Mouse (Mus musculus) liver, adult (tissue): ENCODE measurements around the gene Gm17332.

Experiments used
- GATA4 ChIP-seq: IDR thresholded peaks from 2 replicates; pipeline ENCODE4 v1.6.1; 2014; ENCODE audit warnings: mild to moderate bottlenecking, low read length; ENCODE audit not compliant: insufficient replicate concordance

The Gm17332 gene

DNA sequence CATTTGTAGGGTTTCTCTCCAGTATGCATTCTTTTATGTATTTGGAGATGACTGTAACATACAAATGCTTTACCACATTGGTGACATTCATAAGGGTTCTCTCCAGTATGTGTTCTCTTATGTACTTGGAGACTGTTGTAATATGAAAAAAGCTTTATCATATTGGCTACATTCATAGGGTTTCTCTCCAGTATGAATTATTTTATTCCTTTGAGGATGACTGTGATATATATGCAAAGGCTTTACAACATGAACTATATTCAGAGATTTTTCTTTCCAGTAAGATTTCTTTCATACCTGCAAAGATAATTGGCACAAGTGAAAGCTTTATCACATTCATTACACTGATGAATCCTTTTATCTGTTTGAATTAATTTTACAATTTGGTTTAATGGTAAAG, at the start of gene Gm17332:
Gene Gm17332 (minus strand): TSS at position 101 of the 400 bp plus-strand sequence.
- no peak for TF ChIP-seq GATA4

DNA sequence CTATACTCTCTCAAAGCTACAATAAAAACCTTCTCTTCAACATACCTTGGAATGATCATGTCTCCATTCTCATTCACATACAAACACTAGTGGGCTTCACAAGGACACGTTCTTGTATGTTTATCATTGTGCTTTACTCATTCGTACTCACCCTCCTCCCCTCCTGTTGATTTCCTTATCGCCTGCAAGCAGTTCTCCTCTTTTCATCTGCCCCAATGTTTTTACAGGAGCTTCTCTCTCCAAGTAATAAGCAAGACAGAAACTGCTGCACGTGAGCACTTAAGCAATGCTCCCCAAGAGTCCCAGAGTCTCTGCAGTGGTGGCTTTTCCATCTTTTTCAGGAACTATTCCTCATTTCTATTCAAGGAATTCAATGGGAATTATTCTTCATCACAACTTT, 47.7 kb upstream of the Gm17332 start:
- TF ChIP-seq GATA4: no peak

DNA sequence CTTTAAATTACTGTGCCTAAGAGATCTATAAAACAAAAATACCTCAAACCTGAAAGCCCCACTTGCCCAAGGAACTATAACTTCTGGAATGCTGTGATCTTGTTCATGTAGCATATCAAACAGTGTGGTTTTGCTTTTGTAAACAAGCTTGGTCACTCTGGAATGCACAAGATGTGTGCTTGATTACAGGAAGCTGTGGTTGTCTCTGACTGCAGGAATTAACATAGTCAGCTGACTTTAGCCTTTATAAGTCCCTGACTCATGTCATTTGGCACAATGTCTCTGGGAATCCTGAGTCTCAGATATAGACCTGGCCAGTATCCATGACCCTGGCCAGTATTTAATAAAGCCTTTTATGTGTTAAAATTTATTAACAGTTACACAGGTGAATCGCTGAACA, 43.1 kb upstream of the Gm17332 start:
- TF ChIP-seq GATA4: no peak

DNA sequence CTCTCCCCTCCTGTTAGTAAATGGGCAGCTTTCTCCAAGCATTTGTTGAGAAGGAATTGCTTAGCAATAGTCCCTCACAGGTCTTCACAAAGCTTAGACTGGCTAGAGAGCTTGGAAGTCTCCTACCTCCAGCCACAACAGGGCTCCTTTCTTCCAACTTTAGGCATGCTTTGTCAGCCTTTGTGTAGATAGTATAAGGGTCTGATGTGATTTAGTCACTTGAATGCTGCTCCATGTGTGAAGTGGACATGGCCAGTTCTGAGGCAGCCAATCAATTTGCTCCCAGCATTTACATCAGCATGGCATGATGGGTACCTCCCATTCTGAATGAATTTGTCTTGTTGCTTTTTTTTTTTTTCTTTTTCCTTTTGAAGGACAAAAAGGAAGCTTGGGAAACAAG, 35.7 kb upstream of the Gm17332 start:
- TF ChIP-seq GATA4: no peak

DNA sequence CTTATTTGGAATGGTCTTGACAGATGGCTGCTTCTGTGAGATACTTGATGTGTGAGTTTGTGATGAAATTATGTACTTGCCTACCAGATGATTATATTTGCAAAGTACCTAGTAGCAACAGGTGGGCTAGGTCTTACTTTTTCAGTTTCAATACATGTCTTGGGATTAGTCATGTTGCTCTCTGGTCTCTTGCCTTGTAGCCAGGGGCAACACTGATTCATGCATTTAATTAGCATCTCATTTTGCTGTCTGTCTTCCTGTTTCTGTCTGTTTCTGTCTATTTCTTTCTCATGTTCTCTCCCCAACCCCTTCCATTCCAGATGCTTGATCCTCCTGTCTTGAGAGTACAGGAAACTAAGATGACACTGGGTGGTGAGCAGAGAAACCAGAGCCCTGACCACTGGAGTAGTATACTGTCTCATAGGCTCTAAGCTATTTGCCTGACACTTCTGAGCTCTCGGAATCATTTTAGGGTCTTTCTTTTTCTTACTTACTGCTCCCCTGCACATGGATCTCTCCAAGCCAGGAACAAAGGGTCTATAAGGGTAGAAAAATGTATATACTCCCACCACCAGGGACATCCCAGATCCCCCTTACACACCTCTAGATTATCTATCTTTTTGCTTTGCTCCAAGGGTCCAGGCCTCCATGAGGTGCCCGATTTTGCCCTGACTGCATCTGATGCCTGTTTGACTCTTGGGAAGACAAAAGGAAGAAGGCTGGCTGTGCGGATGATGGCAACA, 13.5 kb upstream of the Gm17332 start:
- no peak for TF ChIP-seq GATA4

DNA sequence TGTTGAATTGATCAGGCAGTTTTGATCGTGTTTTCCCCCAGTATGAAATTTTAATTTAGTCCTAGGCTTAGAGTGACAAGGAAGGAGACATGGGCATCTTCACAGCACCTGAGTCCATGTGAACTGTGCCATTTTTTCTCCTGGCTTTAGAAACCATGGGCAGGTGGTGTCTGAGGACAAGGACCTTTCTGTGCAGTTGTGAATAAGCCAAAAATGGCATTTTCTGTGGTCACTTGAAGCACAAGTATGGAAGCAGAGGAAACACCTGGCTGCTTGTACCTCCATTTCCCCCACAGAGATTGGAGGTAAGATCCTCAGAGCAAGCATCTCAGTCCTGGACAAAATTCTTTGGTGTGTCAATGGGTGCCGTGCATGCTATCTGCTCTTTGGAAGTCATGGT, 12.5 kb upstream of the Gm17332 start:
- TF ChIP-seq GATA4: no peak

DNA sequence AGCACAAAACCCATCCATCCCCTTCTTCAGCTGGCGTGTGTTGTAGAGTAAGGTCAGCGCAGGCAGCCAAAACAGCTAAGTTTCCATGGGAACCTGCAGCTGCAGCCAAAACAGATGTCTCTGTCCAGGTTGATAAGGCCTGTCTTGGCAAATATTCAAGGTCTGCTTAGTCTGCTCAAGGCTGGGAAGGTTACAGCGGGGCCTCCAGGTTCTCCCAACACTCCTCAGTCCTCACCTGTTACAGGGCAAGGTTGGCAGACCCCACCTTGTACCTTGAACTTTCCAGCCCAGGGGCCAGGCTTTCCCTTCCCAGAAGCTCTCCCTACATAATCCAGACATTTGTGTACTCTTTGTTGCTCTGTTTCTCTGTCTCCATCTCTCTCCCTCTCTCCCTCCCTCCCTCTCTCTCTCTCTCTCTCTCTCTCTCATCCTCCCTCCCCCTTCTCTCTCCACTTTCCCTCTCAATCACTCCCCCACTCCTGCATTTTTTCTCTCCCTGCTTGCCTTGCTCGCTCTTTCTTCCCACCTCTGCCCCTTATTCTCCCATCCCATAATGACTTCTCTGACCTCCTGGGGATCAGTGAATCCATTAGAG, 12.1 kb downstream of the Gm17332 start:
- TF ChIP-seq GATA4: no peak

DNA sequence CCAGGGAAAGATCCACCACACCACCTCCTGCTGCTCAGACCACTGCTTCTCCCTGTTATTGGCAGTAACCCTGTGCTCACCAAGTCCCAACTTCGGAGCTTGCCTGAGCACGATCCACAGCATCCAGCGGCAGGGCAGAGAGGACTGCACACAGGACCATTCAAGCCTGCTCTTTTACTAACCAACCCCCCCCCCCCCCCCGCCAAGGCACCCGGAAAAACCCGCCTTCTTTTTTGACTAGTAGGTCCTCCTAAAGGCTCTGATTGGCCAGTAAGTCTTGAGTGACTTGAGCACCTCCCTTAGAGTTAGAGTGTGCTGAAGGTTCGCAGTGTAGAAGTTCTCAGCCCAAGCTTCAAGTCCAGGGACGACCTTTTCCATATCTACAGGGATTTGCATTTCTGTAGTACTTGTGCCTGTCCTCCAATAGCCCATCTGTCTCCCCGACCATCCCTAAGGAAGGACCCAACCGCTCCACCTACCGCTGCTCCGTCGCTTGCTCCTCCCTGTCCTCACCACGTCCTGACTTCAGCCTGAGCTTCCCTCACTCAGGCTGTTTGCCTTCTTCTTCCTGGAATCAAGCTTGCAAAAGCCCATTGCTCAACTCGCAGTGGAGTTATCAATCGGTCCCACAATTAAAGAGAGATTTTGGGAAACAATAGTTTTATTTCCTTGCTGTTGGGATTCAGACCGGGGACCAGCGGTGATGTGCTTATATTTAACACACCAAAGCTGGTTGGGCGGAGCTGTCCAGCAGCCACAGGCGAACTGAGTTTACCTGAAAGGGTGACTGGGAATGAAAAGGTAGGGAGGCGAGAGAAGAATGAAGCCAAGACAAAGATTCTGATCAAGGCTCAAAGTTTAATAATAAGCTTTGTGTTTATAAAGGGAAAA, 12.9 kb downstream of the Gm17332 start:
- no peak for TF ChIP-seq GATA4

DNA sequence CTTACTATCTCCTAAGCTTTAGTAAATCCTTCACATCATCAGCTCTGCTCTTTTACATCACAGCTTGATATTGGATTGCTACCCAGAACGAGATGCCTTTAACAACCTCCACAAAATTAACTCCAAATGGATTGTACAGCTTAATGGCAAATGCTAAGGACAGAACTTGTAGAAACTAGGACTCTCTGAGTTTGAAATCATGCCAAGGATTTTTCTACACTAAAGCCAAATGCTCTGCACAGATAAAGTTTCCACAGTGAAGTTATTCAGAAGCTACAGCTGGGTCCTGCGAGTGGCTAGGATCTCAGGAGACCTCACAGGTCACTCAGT, 13.5 kb downstream of the Gm17332 start:
- TF ChIP-seq GATA4: no peak

DNA sequence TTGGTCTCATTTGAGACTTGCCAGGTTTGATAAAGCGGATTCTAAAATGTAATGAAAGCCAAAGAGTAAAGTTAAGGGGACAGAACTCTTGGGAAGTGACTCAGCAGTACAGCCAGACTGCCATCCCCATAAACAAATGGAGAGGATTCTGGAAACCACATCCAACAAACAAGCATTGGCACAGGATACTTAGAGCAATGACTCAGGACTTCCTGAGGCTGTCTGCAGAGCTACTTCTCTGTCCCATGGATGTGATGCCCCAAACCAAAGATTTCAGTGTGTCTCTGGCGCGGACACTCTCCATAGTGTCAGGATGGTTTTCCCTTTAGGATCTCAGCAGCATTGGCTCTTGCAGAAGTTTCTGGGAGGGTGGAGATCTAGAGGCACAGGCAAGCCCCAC, 25.2 kb downstream of the Gm17332 start:
- no peak for TF ChIP-seq GATA4
